Comparison of ENCODE assay signal across 8 mouse cellular contexts in genomic region chr1:53393936-53394760, GRCm38 (mm10). TPM values are rescaled to one million over a fixed set of nuclear protein-coding genes. Genes with fewer than 3 reads are reported as not detected.
DNase-seq lines count a peak whose midpoint lies in the region; ATAC-seq and TF ChIP-seq lines count a peak whose summit lies in the region.
"Not testable (repeated sequence)": the region's sequence is repeated elsewhere in the genome, so short reads cannot be mapped to it uniquely, and the experiment has no call there.
"Had no signal": no experiment of that assay in that cellular context is flagged by ENCODE, and none has a peak within 500 bp of the region (broad histone marks: within the 10 kb centered on the region; RNA-seq: fewer than 3 reads in every experiment).

No protein-coding gene starts in this region.

- not testable (repeated sequence) for TF ChIP-seq CTCF in lung, embryonic 14.5 days (IDR thresholded peaks at IDR 0.05; ENCODE audit: low read depth)

- H3K9me3 ChIP-seq in forebrain, embryonic 13.5 days (replicated peaks); heart, embryonic 10.5 days; hindbrain, embryonic 14.5 days (ENCODE audit: control insufficient read depth, low read length); lung, embryonic 14.5 days (ENCODE audit: low read depth, low read length): not testable (repeated sequence)

- H3K9ac ChIP-seq in forebrain, embryonic 13.5 days; hindbrain, embryonic 14.5 days; lung, embryonic 14.5 days: not testable (repeated sequence)

- not testable (repeated sequence) for H3K4me1 ChIP-seq in forebrain, embryonic 13.5 days; heart, embryonic 10.5 days; hindbrain, embryonic 14.5 days (replicated peaks; ENCODE audit: control insufficient read depth, insufficient read depth, low read length); lung, embryonic 14.5 days (ENCODE audit: insufficient read depth)

- not testable (repeated sequence) for H3K36me3 ChIP-seq in forebrain, embryonic 13.5 days (ENCODE audit: poor library complexity, severe bottlenecking); heart, embryonic 10.5 days; hindbrain, embryonic 14.5 days (replicated peaks; ENCODE audit: control insufficient read depth, insufficient read depth); lung, embryonic 14.5 days (ENCODE audit: insufficient read depth)

- peak; percentile 25 to 52 for DNase-seq in cerebellum, postnatal 10 days
- DNase-seq in heart, embryonic 10.5 days (ENCODE audit: low spot score); hindbrain, embryonic 14.5 days (ENCODE audit: low spot score): not testable (repeated sequence)
- peak; percentile 1 to 2 for DNase-seq in layer of hippocampus, adult 18-20 months (ENCODE audit: low spot score in 2 of 2)
- peak; percentile 52 for DNase-seq in lung, embryonic 14.5 days
- DNase-seq in ovary, postnatal 14 days (ENCODE audit: low spot score): peak; percentile 3

- ATAC-seq in forebrain, embryonic 13.5 days; hindbrain, embryonic 14.5 days (ENCODE audit: low FRiP score): not testable (repeated sequence)
- peak; percentile 47; the same call in 1 of the 2 replicates for ATAC-seq in lung, embryonic 14.5 days (ENCODE audit: insufficient read depth)

- 34% methylated on average over 21 of the region's 21 CpGs for WGBS in forebrain, embryonic 13.5 days
- 26% methylated on average over 21 of the region's 21 CpGs for WGBS in heart, embryonic 10.5 days
- WGBS in hindbrain, embryonic 14.5 days: 44% methylated on average over 21 of the region's 21 CpGs
- WGBS in lung, embryonic 14.5 days: 32% methylated on average over 21 of the region's 21 CpGs

- H3K27ac ChIP-seq in forebrain, embryonic 13.5 days; hindbrain, embryonic 14.5 days; lung, embryonic 14.5 days (ENCODE audit: low read depth): not testable (repeated sequence)
- peak overlapping the region; percentile 59; the same call in 1 of the 2 replicates for H3K27ac ChIP-seq in heart, embryonic 10.5 days

- not testable (repeated sequence) for H3K27me3 ChIP-seq in forebrain, embryonic 13.5 days; heart, embryonic 10.5 days (ENCODE audit: insufficient read depth, poor library complexity, severe bottlenecking); hindbrain, embryonic 14.5 days (ENCODE audit: control insufficient read depth, insufficient read depth, low read length); lung, embryonic 14.5 days (ENCODE audit: insufficient read depth, low read length)

- not testable (repeated sequence) for H3K4me3 ChIP-seq in forebrain, embryonic 13.5 days; hindbrain, embryonic 14.5 days (replicated peaks; ENCODE audit: low read length); lung, embryonic 14.5 days (ENCODE audit: low read depth, low read length)
- H3K4me3 ChIP-seq in heart, embryonic 10.5 days: peak overlapping the region; percentile 39

- peak overlapping the region; percentile 31 for H3K4me2 ChIP-seq in forebrain, embryonic 13.5 days
- H3K4me2 ChIP-seq in hindbrain, embryonic 14.5 days (replicated peaks): peak overlapping the region; percentile 17; the same call in 1 of the 2 replicates
- H3K4me2 ChIP-seq in lung, embryonic 14.5 days: peak overlapping the region; percentile 43; the same call in 1 of the 2 replicates

RNA-seq across cellular contexts. Expression of gene Asnsd1, which starts 41.6 kb away (rescaled TPM):
- polyA plus RNA-seq in forebrain, embryonic 13.5 days (2015; fragmentation: Nextera tagmentation; extraction: Ambion mirVana): 68.7 and 75.0 TPM in 2 replicates
- 81.8 and 82.8 TPM in 2 replicates for polyA plus RNA-seq in heart, embryonic 10.5 days (2016; fragmentation: Nextera tagmentation; extraction: Ambion mirVana)
- 61.4 and 67.4 TPM in 2 replicates for polyA plus RNA-seq in hindbrain, embryonic 14.5 days (2014; fragmentation: Nextera tagmentation; extraction: Ambion mirVana)
- 10 to 100 TPM; 23.8 to 24.9 TPM for total RNA-seq in layer of hippocampus, adult 18-20 months (2021)
- polyA plus RNA-seq in lung, embryonic 14.5 days (2014; fragmentation: Nextera tagmentation; extraction: Ambion mirVana): 78.4 and 80.5 TPM in 2 replicates

RNA-seq across cellular contexts. Expression of gene Gm28551, which starts 41.7 kb away (rescaled TPM):
- polyA plus RNA-seq in forebrain, embryonic 13.5 days (2015; fragmentation: Nextera tagmentation; extraction: Ambion mirVana): 1.3 and 1.5 TPM in 2 replicates
- polyA plus RNA-seq in heart, embryonic 10.5 days (2016; fragmentation: Nextera tagmentation; extraction: Ambion mirVana): 0.33 and 1.2 TPM in 2 replicates
- polyA plus RNA-seq in hindbrain, embryonic 14.5 days (2014; fragmentation: Nextera tagmentation; extraction: Ambion mirVana): 2.7 and 2.9 TPM in 2 replicates
- total RNA-seq in layer of hippocampus, adult 18-20 months (2021): under 1 TPM; 0.20 to 0.59 TPM
- polyA plus RNA-seq in lung, embryonic 14.5 days (2014; fragmentation: Nextera tagmentation; extraction: Ambion mirVana): 1.0 TPM in 2 replicates
- polyA plus RNA-seq: liver, embryonic 15.5 days had no signal

RNA-seq across cellular contexts. Expression of gene Asdurf, which starts 41.7 kb away (rescaled TPM):
- 1.5 and 15.8 TPM in 2 replicates for polyA plus RNA-seq in forebrain, embryonic 13.5 days (2015; fragmentation: Nextera tagmentation; extraction: Ambion mirVana)
- not detected in 2 replicates for polyA plus RNA-seq in heart, embryonic 10.5 days (2016; fragmentation: Nextera tagmentation; extraction: Ambion mirVana)
- polyA plus RNA-seq in hindbrain, embryonic 14.5 days (2014; fragmentation: Nextera tagmentation; extraction: Ambion mirVana): 7.8 and 18.3 TPM in 2 replicates
- not detected for total RNA-seq in layer of hippocampus, adult 18-20 months (2021)
- 6.1 and 8.0 TPM in 2 replicates for polyA plus RNA-seq in lung, embryonic 14.5 days (2014; fragmentation: Nextera tagmentation; extraction: Ambion mirVana)
- polyA plus RNA-seq: liver, embryonic 15.5 days had no signal
